Mouse (Mus musculus): ENCODE measurements around the gene Tmem212.

Gene Tmem212

GRCm38 (mm10) chr3:27843266-27843665 is 52.9 kb downstream of the Tmem212 start:
- no peak for DNase-seq (ENCODE audit: low read depth, low spot score)

- no peak for DNase-seq (ENCODE audit: low read depth, low spot score)
Observed at GRCm38 (mm10) chr3:27842856-27843255, 53.3 kb downstream of the Tmem212 start.

GRCm38 (mm10) chr3:27840311-27840710 is 55.9 kb downstream of the Tmem212 start:
- DNase-seq (ENCODE audit: low read depth, low spot score), result no peak

- no peak for DNase-seq (ENCODE audit: low read depth, low spot score)
Observed at GRCm38 (mm10) chr3:27839795-27840194, 56.4 kb downstream of the Tmem212 start.

GRCm38 (mm10) chr3:27839231-27839630 is 56.9 kb downstream of the Tmem212 start:
- DNase-seq (ENCODE audit: low read depth, low spot score), result no peak

DNA sequence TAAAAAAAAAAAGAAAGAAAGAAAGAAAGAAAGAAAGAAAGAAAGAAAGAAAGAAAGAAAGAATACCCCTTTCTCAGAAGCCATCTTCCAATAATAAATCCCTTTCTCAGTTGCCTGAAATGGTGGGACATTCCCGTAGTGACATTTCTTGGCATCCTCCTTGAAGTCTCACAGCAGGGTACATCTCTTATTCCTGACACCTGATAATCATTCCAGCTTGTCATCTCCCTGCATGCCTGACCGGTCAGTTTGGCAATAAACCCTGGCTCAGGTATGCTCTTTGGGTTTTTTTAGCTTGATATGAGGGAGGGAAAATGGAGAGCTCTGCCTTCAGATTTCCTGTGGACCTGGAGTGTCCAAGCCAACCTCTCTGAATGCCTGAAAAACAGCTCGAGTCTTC is 59.9 kb downstream of the Tmem212 start:
- DNase-seq (ENCODE audit: low read depth, low spot score), result no peak

GRCm38 (mm10) chr3:27835786-27836185 is 60.4 kb downstream of the Tmem212 start:
- no peak for DNase-seq (ENCODE audit: low read depth, low spot score)

GRCm38 (mm10) chr3:27828755-27829154 is 67.4 kb downstream of the Tmem212 start:
- DNase-seq (ENCODE audit: low read depth, low spot score), result no peak

- no peak for DNase-seq (ENCODE audit: low read depth, low spot score)
Observed at GRCm38 (mm10) chr3:27827236-27827635, 68.9 kb downstream of the Tmem212 start.

DNA sequence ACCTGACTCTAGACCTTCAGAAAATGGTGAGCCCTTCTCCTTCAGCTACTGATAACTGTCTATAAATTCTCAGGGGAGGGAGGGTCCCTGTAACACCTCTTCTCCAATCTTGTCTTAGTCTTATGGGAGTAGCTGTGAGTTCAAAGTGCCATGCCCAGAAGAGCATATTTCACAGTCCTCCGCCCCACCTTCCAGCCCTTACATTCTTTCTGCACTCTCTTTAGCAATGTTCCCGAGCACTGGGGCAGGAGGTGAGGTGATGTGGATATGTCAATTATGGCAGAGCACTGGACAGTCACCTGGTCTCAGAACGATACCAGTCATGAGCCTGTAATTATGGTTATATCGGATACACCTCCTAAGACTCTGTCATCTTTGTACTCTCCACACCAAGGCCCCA is 70.2 kb downstream of the Tmem212 start:
- no peak for DNase-seq (ENCODE audit: low read depth, low spot score)
